Mouse (Mus musculus) lung, embryonic 14.5 days (tissue): ENCODE results near the gene Tceanc. TPM values are rescaled to one million over a fixed set of nuclear protein-coding genes. Genes with fewer than 3 reads are reported as not detected.

Source experiments
- ATAC-seq: fragments of 200-750 bp; cut with Nextera tagmentation; 2 replicates; pipeline ENCODE4 v1.8.0; 2017; ENCODE audit warnings: mild to moderate bottlenecking, moderate TSS enrichment, moderate library complexity; ENCODE audit not compliant: insufficient read depth
- DNase-seq: peaks from one replicate; pipeline ENCODE4 v3.0.0-alpha.2; 2015
- H3K27ac ChIP-seq: fragments of 300-500 bp; sonication (generic); 2 replicates; pipeline ENCODE4 v1.5.1; 2014; ENCODE audit warnings: low read depth, mild to moderate bottlenecking, moderate library complexity
- H3K27me3 ChIP-seq: fragments of 300-500 bp; sonication (generic); 2 replicates; pipeline ENCODE4 v1.6.1; 2014; ENCODE audit warnings: low read length, control low read depth; ENCODE audit not compliant: insufficient read depth
- H3K36me3 ChIP-seq: fragments of 300-500 bp; sonication (generic); 2 replicates; pipeline ENCODE4 v1.6.1; 2014; ENCODE audit warnings: control low read depth; ENCODE audit not compliant: insufficient read depth
- H3K4me1 ChIP-seq: fragments of 300-500 bp; sonication (generic); 2 replicates; pipeline ENCODE4 v1.6.1; 2014; ENCODE audit warnings: antibody characterized with exemption, control low read depth; ENCODE audit not compliant: insufficient read depth
- H3K4me2 ChIP-seq: fragments of 300-500 bp; sonication (generic); 2 replicates; pipeline ENCODE4 v1.6.1; 2014; ENCODE audit warnings: mild to moderate bottlenecking
- H3K4me3 ChIP-seq: fragments of 300-500 bp; sonication (generic); 2 replicates; pipeline ENCODE4 v1.5.1; 2014; ENCODE audit warnings: low read depth, low read length
- H3K9ac ChIP-seq: fragments of 300-500 bp; sonication (generic); 2 replicates; pipeline ENCODE4 v1.6.1; 2014
- H3K9me3 ChIP-seq: fragments of 300-500 bp; sonication (generic); 2 replicates; pipeline ENCODE4 v1.6.1; 2016; ENCODE audit warnings: low read depth, low read length, control low read depth
- CTCF ChIP-seq: IDR thresholded peaks from 2 replicates; pipeline ENCODE4 v1.5.1; 2016; ENCODE audit warnings: antibody characterized with exemption, low read depth
- WGBS: fragments of 180-500 bp; shearing (Covaris S2); extraction: QIAGEN DNeasy Blood & Tissue Kit; methylation state at CpG from one replicate; pipeline ENCODE4 v1.1.7; 2014; 5-methylcytosine and 5-hydroxymethylcytosine counted together
- polyA plus RNA-seq: library from polyadenylated mRNA; unstranded; fragments of >200 nt; fragmentation: Nextera tagmentation; extraction: Ambion mirVana; gene quantifications from 2 replicates; pipeline ENCODE4 v1.2.1, GENCODE M21; 2014

The Tceanc gene
- polyA plus RNA-seq = 7.1 and 7.4 TPM in 2 replicates

GRCm38 (mm10) chrX:166518345-166518744 lies at the start of gene Tceanc:
Tceanc (minus strand) TSS chrX:166518567.
- H3K4me3 ChIP-seq = no peak within 1 kb of the TSS
- no peaks in the 10 kb centered on the region for H3K4me1 ChIP-seq
- H3K9ac ChIP-seq = no peak within 1 kb of the TSS
- H3K27me3 ChIP-seq = no peaks in the 10 kb centered on the region
- ATAC-seq (no peak), DNase-seq (peak; percentile 57)
- no peak within 1 kb of the TSS for H3K27ac ChIP-seq
- H3K4me2 ChIP-seq = no peak within 1 kb of the TSS
- no peaks in the 10 kb centered on the region for H3K36me3 ChIP-seq
- TF ChIP-seq CTCF = no peak
- WGBS = 50% methylated on average over 16 of the region's 16 CpGs
- H3K9me3 ChIP-seq = no peaks in the 10 kb centered on the region

- 80% methylated on average over 6 of the region's 6 CpGs for WGBS
- no peaks in the 10 kb centered on the region for H3K27me3 ChIP-seq
- H3K27ac ChIP-seq = no peak overlapping the region
- H3K4me2 ChIP-seq = no peak overlapping the region
- no peak for DNase-seq
- H3K36me3 ChIP-seq = no peaks in the 10 kb centered on the region
- no peaks in the 10 kb centered on the region for H3K4me1 ChIP-seq
- TF ChIP-seq CTCF = no peak
- H3K9ac ChIP-seq = no peak overlapping the region
- H3K4me3 ChIP-seq = no peak overlapping the region
- ATAC-seq = no peak
- no peaks in the 10 kb centered on the region for H3K9me3 ChIP-seq
Measured at GRCm38 (mm10) chrX:166565983-166566382, 47.6 kb upstream of the Tceanc start.

GRCm38 (mm10) chrX:166565401-166565800 lies 47.0 kb upstream of the Tceanc start:
- H3K4me3 ChIP-seq = no peak overlapping the region
- no peak overlapping the region for H3K9ac ChIP-seq
- no peak overlapping the region for H3K27ac ChIP-seq
- DNase-seq (no peak), ATAC-seq (no peak)
- no peaks in the 10 kb centered on the region for H3K27me3 ChIP-seq
- no peaks in the 10 kb centered on the region for H3K9me3 ChIP-seq
- H3K36me3 ChIP-seq = no peaks in the 10 kb centered on the region
- H3K4me2 ChIP-seq = no peak overlapping the region
- H3K4me1 ChIP-seq = no peaks in the 10 kb centered on the region
- WGBS = 47% methylated on average over 5 of the region's 5 CpGs
- no peak for TF ChIP-seq CTCF

- Histone ChIP-seq H3K4me1 (no peaks in the 10 kb centered on the region), H3K9me3 (no peaks in the 10 kb centered on the region), H3K9ac (no peak overlapping the region), H3K4me3 (no peak overlapping the region), H3K27ac (no peak overlapping the region), H3K36me3 (no peaks in the 10 kb centered on the region), H3K27me3 (no peaks in the 10 kb centered on the region), H3K4me2 (no peak overlapping the region)
- 60% methylated on average over 5 of the region's 5 CpGs for WGBS
- no peak for DNase-seq
- TF ChIP-seq CTCF = no peak
- ATAC-seq = no peak
Measured at GRCm38 (mm10) chrX:166564900-166565299, 46.5 kb upstream of the Tceanc start.

GRCm38 (mm10) chrX:166559333-166559732 lies 41.0 kb upstream of the Tceanc start:
- no peaks in the 10 kb centered on the region for H3K4me1 ChIP-seq
- H3K9me3 ChIP-seq = no peaks in the 10 kb centered on the region
- H3K27me3 ChIP-seq = no peaks in the 10 kb centered on the region
- no peak overlapping the region for H3K4me3 ChIP-seq
- no peak overlapping the region for H3K9ac ChIP-seq
- WGBS = 61% methylated on average over 3 of the region's 3 CpGs
- no peak overlapping the region for H3K27ac ChIP-seq
- ATAC-seq = no peak
- H3K36me3 ChIP-seq = no peaks in the 10 kb centered on the region
- no peak for TF ChIP-seq CTCF
- H3K4me2 ChIP-seq = no peak overlapping the region
- peak; percentile 66 for DNase-seq

GRCm38 (mm10) chrX:166552355-166552754 lies 34.0 kb upstream of the Tceanc start:
- TF ChIP-seq CTCF = no peak
- ATAC-seq = no peak
- Histone ChIP-seq H3K4me2 (no peak overlapping the region), H3K9me3 (no peaks in the 10 kb centered on the region), H3K36me3 (no peaks in the 10 kb centered on the region), H3K4me1 (no peaks in the 10 kb centered on the region), H3K4me3 (no peak overlapping the region), H3K9ac (no peak overlapping the region), H3K27ac (no peak overlapping the region), H3K27me3 (no peaks in the 10 kb centered on the region)
- DNase-seq = no peak
- WGBS = 63% methylated on average over 7 of the region's 7 CpGs

GRCm38 (mm10) chrX:166546495-166546894 lies 28.1 kb upstream of the Tceanc start:
- TF ChIP-seq CTCF = no peak
- Histone ChIP-seq H3K9ac (no peak overlapping the region), H3K36me3 (no peaks in the 10 kb centered on the region), H3K4me3 (no peak overlapping the region), H3K27me3 (no peaks in the 10 kb centered on the region; the same call in 1 of the 2 replicates), H3K9me3 (no peaks in the 10 kb centered on the region), H3K27ac (no peak overlapping the region), H3K4me1 (no peaks in the 10 kb centered on the region), H3K4me2 (no peak overlapping the region)
- DNase-seq = peak; percentile 10
- no peak; the same call in 1 of the 2 replicates for ATAC-seq
- WGBS = 58% methylated on average over 2 of the region's 2 CpGs

GRCm38 (mm10) chrX:166535138-166535537 lies 16.8 kb upstream of the Tceanc start:
- no peak for ATAC-seq
- TF ChIP-seq CTCF = no peak
- WGBS = 25% methylated on average over 4 of the region's 4 CpGs

More at GRCm38 (mm10) chrX:166535138-166535537, 16.8 kb upstream of the Tceanc start:
- no peak overlapping the region for H3K4me2 ChIP-seq
- H3K4me3 ChIP-seq = no peak overlapping the region
- H3K4me1 ChIP-seq = no peaks in the 10 kb centered on the region
- H3K36me3 ChIP-seq = no peaks in the 10 kb centered on the region
- H3K27me3 ChIP-seq = no peaks in the 10 kb centered on the region
- DNase-seq = no peak
- no peaks in the 10 kb centered on the region for H3K9me3 ChIP-seq
- no peak overlapping the region for H3K9ac ChIP-seq
- H3K27ac ChIP-seq = no peak overlapping the region
